Mouse (Mus musculus) limb, embryonic 13.5 days (tissue): ENCODE results near the gene Pde4d. TPM values are rescaled to one million over a fixed set of nuclear protein-coding genes. Genes with fewer than 3 reads are reported as not detected.
A peak's percentile ranks its signal among the peaks of the same experiment; 100 is the strongest.

Experiments used
- ATAC-seq: fragments of 200-750 bp; cut with Nextera tagmentation; 2 replicates; pipeline ENCODE4 v1.8.0; 2017; ENCODE audit warnings: low read depth, moderate number of reproducible peaks, moderate TSS enrichment; ENCODE audit not compliant: low FRiP score
- H3K27ac ChIP-seq: fragments of 300-500 bp; sonication (generic); 2 replicates; pipeline ENCODE4 v1.5.1; 2015; ENCODE audit warnings: inconsistent platforms, mild to moderate bottlenecking, moderate library complexity
- H3K27me3 ChIP-seq: fragments of 300-500 bp; sonication (generic); 2 replicates; pipeline ENCODE4 v1.6.1; 2015; ENCODE audit warnings: mild to moderate bottlenecking, inconsistent platforms
- H3K36me3 ChIP-seq: fragments of 300-500 bp; sonication (generic); 2 replicates; pipeline ENCODE4 v1.6.1; 2015; ENCODE audit warnings: inconsistent platforms, mild to moderate bottlenecking, moderate library complexity
- H3K4me1 ChIP-seq: fragments of 300-500 bp; sonication (generic); 2 replicates; pipeline ENCODE4 v1.6.1; 2015; ENCODE audit warnings: inconsistent platforms
- H3K4me2 ChIP-seq: fragments of 300-500 bp; sonication (generic); replicated peaks from 2 replicates; pipeline ENCODE4 v1.6.1; 2015; ENCODE audit warnings: inconsistent platforms, mild to moderate bottlenecking, moderate library complexity
- H3K4me3 ChIP-seq: fragments of 300-500 bp; sonication (generic); 2 replicates; pipeline ENCODE4 v1.5.1; 2015; ENCODE audit warnings: moderate library complexity, mild to moderate bottlenecking, inconsistent platforms
- H3K9ac ChIP-seq: fragments of 300-500 bp; sonication (generic); 2 replicates; pipeline ENCODE4 v1.6.1; 2015; ENCODE audit warnings: mild to moderate bottlenecking, inconsistent platforms
- H3K9me3 ChIP-seq: fragments of 300-500 bp; sonication (generic); 2 replicates; pipeline ENCODE4 v1.6.1; 2016; ENCODE audit warnings: inconsistent platforms
- WGBS: fragments of 180-500 bp; shearing (Covaris S2); methylation state at CpG from one replicate; pipeline ENCODE4 v1.1.7; 2015; 5-methylcytosine and 5-hydroxymethylcytosine counted together
- polyA plus RNA-seq: library from polyadenylated mRNA; unstranded; fragments of >200 nt; fragmentation: Nextera tagmentation; extraction: Ambion mirVana; gene quantifications from 2 replicates; pipeline ENCODE4 v1.2.1, GENCODE M21; 2015

The Pde4d gene
- polyA plus RNA-seq, 1 experiment from 2014 or later, result 22.3 TPM

DNA sequence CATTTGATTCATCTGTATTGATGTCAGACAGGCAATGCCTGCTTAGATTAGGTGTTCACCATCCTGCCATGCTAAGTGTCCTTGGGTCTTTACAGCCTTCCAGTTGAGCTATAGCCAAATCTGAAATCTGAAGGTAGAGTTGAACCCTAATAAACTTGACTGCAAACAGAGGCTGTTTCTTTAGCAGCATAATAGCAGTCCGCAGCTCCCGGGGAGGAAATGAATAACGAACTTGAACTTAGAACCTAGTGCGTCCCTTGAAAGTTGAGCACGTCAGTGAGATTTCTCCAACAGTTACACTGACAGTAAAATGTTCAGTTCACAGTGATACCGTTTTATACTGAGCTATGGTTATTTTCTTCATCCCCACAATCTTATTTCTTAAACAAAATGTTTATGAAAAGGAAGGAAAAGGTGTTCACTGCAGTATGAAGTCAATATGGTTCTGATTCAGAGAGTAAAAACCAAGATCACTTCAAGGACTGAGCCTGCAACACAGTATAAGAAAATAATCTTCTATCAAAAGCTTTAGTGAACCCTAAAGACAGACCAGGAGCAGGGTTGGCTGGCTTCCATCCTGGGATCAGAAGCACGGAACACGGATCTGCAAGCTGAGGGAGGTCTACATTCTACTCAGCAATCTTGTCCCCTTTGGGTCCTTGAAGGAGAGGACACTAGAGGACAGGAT, 1372.1 kb downstream of the Pde4d start:
- WGBS, result 5% methylated on average over 8 of the region's 8 CpGs
- peak overlapping the region; percentile 53 for H3K9ac ChIP-seq
- peak overlapping the region; percentile 48 for H3K4me3 ChIP-seq
- H3K36me3 ChIP-seq, result no peaks in the 10 kb centered on the region
- peak overlapping the region; percentile 84 for H3K27ac ChIP-seq
- no peaks in the 10 kb centered on the region for H3K9me3 ChIP-seq
- no peaks in the 10 kb centered on the region for H3K27me3 ChIP-seq
- ATAC-seq, result peak; percentile 78
- H3K4me2 ChIP-seq, result peak overlapping the region; percentile 64
- H3K4me1 ChIP-seq, result peaks cover 43% of the 10 kb centered on the region

DNA sequence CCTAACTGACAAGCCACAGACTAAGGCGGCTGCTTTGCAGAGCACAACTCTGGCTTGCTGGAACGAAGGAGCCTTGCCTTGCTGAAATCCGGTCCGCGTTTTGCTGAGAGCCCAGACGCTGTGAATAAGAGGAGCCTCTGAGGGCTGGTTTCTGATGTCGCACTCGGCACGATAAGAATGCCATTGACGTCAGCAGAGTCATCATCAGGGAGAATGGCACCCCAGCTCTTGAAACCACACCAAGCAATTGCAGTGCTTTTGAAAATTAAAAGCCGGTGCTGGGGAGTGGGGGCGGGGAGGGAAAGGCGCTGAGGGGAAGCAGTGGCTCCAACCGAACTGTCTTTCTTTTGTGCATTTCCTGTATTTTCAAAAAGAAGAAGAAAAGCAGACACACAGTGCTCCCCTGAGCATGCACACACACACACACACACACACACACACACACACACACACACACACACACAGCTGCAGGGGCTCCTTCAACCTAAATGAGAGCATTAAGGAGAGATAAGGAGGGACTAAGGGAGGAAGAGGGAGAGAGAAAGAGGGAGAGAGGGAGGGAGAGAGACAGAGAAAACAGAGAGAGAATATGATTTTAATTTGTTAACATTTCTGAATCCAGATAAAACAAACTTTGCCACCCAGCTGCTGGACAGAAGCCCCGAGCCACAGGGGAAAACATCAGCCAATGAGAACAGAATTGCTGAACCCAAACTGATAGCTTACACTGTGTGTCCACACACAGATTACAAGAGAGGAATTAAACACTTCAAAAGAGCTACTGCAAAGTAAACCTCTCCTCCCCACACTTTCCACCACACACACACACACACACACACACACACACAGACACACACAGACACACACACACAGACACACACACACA, 1372.9 kb downstream of the Pde4d start:
- H3K4me3 ChIP-seq, result peak overlapping the region; percentile 48
- peaks cover 43% of the 10 kb centered on the region for H3K4me1 ChIP-seq
- H3K36me3 ChIP-seq, result no peaks in the 10 kb centered on the region
- peak overlapping the region; percentile 64 for H3K4me2 ChIP-seq
- peak; percentile 93 for ATAC-seq
- no peaks in the 10 kb centered on the region for H3K27me3 ChIP-seq
- H3K9ac ChIP-seq, result peak overlapping the region; percentile 53
- H3K9me3 ChIP-seq, result no peaks in the 10 kb centered on the region
- peak overlapping the region; percentile 84 for H3K27ac ChIP-seq
- under 1% methylated on average over 15 of the region's 15 CpGs for WGBS

DNA sequence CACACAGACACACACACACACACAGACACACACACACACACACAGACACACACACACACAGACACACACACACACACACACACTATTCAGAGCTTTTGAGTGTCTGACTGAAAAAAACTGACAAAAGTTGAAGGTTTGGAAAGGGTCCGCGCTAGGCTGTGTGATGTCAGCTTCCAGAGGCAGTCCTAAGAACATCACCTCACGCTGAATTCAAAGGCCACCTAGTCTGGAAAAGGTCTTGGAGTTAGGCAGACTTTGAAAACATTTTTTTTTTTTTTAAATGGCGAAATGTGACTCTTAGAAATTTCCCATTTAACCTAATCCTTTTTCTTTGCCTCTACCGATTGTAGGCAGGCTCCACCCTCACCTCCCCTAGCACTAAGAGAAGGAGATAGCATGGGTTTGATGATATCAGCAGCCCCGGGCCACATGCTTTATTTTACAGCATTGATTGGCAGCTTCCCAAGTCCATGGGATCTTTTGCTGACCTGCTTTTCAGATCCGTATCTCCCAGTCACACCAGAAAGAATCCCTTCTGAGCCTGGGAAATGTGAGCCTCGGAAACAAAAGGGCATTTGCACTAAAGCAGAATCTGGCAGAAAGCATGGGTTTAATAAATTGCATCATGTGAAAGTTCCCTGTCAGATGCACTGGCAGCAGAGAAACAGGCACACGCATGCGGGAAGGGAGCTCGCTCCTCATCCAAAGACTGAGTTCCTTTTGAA, 1373.7 kb downstream of the Pde4d start:
- Histone ChIP-seq H3K4me3 (peak overlapping the region; percentile 10; the same call in 1 of the 2 replicates), H3K36me3 (no peaks in the 10 kb centered on the region), H3K27ac (peak overlapping the region; percentile 84), H3K27me3 (no peaks in the 10 kb centered on the region), H3K4me2 (peak overlapping the region; percentile 64), H3K4me1 (peaks cover 43% of the 10 kb centered on the region), H3K9me3 (no peaks in the 10 kb centered on the region), H3K9ac (no peak overlapping the region)
- WGBS, result 20% methylated on average over 11 of the region's 11 CpGs
- no peak for ATAC-seq

DNA sequence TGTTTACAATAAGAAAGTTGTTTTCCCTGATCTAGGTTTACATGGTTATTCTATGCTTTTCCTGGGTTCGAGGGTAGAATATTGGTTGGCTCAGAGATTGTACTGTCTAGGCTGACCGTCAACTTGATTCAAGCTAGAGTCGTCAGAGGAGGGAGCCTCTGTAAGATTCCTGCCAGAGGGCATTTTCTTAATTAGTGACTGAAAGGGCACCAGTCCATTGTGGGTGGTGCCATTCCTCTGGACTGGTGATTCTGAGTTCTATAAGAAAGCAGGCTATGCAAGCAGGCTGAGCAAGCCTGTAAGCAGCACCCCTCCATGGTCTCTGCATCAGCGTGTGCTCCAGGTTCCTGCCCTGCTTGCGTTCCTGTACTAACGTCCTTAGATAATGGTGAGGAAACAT, 1376.1 kb downstream of the Pde4d start:
- H3K9ac ChIP-seq, result no peak overlapping the region
- H3K27me3 ChIP-seq, result no peaks in the 10 kb centered on the region
- whole genome bisulfite sequencing, result 88% methylated on average over 6 of the region's 6 CpGs
- H3K9me3 ChIP-seq, result no peaks in the 10 kb centered on the region
- H3K4me1 ChIP-seq, result peaks cover 38% of the 10 kb centered on the region
- no peak overlapping the region for H3K4me3 ChIP-seq
- no peak overlapping the region for H3K4me2 ChIP-seq
- H3K36me3 ChIP-seq, result no peaks in the 10 kb centered on the region
- no peak for ATAC-seq
- H3K27ac ChIP-seq, result no peak overlapping the region

DNA sequence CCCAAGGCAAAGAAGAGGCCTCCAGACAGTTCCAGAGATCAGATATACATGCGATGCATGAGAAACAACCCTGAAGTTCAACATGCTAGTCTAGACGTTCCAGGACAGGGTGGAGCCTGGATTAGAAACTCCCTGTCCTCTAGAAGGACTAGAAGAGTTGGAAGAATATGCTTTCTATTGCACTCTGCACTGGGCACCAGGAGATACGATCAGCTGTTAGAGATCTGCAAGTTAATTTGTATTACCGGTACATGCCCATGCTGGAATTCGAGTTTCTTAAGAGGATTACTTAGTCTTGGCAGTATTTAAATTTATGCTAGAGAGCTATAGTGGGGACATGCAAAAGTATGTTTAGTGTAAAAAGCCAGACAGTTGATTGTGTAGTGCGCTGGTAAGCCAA, 1377.6 kb downstream of the Pde4d start:
- no peak for ATAC-seq
- no peak overlapping the region for H3K27ac ChIP-seq
- no peak overlapping the region for H3K4me2 ChIP-seq
- no peaks in the 10 kb centered on the region for H3K9me3 ChIP-seq
- H3K4me3 ChIP-seq, result no peak overlapping the region
- WGBS, result 92% methylated on average over 6 of the region's 6 CpGs
- no peak overlapping the region for H3K9ac ChIP-seq
- no peaks in the 10 kb centered on the region for H3K27me3 ChIP-seq
- peaks cover 24% of the 10 kb centered on the region for H3K4me1 ChIP-seq
- no peaks in the 10 kb centered on the region for H3K36me3 ChIP-seq

DNA sequence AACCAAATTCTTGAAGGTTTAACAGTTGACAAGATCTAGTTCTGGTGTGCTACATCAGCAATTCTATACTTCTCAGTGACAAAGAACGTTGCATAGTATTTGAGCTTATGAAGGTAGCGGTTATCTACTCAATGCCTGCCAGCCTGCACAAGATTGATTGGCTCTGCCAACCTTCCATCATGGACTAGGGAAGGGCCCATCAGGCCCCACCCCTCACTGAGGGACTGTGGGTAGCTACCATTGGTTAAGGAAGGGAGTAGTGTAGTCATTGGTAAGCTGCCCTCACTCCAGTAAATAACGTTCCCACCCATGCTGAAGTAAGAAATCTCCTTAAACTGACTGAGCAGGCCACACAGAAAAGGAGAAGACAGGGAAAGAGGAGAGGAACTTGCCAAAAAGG, 1378.2 kb downstream of the Pde4d start:
- WGBS, result 89% methylated on average over 3 of the region's 3 CpGs
- H3K4me3 ChIP-seq, result no peak overlapping the region
- no peak overlapping the region for H3K9ac ChIP-seq
- peaks cover 20% of the 10 kb centered on the region for H3K4me1 ChIP-seq
- H3K4me2 ChIP-seq, result no peak overlapping the region
- ATAC-seq, result no peak
- no peak overlapping the region for H3K27ac ChIP-seq
- no peaks in the 10 kb centered on the region for H3K27me3 ChIP-seq
- H3K36me3 ChIP-seq, result no peaks in the 10 kb centered on the region
- no peaks in the 10 kb centered on the region for H3K9me3 ChIP-seq

DNA sequence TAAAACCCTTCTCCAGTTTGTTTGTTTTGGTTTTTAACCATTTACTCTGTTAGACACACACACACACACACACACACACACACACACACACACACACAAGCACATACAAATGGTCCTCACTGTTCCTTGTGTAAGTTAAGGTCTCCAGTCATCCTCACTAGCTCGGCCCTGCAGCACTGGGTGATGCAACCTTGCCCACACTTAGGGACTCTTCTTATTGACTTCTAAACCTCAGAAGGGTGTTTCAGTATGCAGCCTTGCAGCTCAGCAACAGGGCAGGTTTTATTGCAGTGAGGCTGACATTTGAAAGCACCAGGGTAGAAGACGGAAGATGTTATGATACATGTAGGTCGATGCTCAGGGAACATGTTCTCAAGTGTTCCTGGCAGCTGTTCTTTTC, 1379.7 kb downstream of the Pde4d start:
- Histone ChIP-seq H3K4me3 (no peak overlapping the region), H3K4me1 (peaks cover 7% of the 10 kb centered on the region), H3K27ac (no peak overlapping the region), H3K9ac (no peak overlapping the region), H3K36me3 (no peaks in the 10 kb centered on the region), H3K4me2 (no peak overlapping the region), H3K27me3 (no peaks in the 10 kb centered on the region), H3K9me3 (no peaks in the 10 kb centered on the region)
- ATAC-seq, result no peak
- WGBS, result 61% methylated on average over 3 of the region's 3 CpGs

DNA sequence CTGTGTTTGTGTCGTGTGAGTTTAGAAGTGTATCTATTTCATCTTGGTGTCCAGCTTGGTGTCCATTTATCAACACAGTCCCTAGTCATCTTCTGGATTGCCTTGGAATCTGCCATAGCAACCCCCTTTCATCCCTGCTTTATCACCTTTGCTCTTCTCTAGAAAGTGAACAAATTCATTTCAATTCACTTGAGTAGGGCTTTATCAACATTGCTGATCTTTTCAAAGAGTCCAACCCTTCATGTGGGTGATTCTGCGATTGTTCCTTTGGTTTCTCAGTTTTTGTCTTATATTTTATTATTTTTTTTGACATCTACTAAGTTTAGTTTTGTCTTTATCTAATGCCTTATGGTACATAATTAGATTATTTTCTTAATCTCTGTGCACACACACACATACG, 1385.2 kb downstream of the Pde4d start:
- Histone ChIP-seq H3K27ac (no peak overlapping the region), H3K36me3 (no peaks in the 10 kb centered on the region), H3K27me3 (no peaks in the 10 kb centered on the region), H3K4me2 (no peak overlapping the region), H3K4me3 (no peak overlapping the region), H3K9ac (no peak overlapping the region), H3K4me1 (peaks cover 5% of the 10 kb centered on the region; the same call in 1 of the 2 replicates), H3K9me3 (no peaks in the 10 kb centered on the region)
- no peak for ATAC-seq
- WGBS, result 93% methylated on average over 3 of the region's 3 CpGs

DNA sequence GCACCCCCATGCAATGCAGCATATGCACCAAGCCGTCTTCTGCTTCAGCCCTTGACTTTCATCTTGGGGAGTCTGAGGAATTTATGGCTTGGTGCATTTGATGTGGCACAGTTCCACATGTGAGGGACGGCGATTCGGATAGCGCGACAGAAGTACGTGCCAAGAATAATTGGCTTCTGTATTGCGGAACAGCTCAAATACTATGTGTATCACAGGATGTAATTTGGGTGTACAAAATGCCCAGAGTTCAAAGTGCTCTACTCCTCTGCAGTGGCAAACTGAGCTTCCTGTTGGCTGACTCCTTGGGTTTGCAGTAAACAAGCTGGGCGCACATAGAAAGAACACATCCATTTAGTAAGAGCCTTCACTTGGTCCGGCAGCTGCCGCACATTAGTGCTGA, 1387.7 kb downstream of the Pde4d start:
- no peak overlapping the region for H3K9ac ChIP-seq
- no peak overlapping the region for H3K4me3 ChIP-seq
- H3K27me3 ChIP-seq, result no peaks in the 10 kb centered on the region
- H3K4me1 ChIP-seq, result peaks cover 5% of the 10 kb centered on the region; the same call in 1 of the 2 replicates
- no peak overlapping the region for H3K27ac ChIP-seq
- no peaks in the 10 kb centered on the region for H3K36me3 ChIP-seq
- WGBS, result 30% methylated on average over 11 of the region's 11 CpGs
- H3K4me2 ChIP-seq, result peak overlapping the region; percentile 34
- H3K9me3 ChIP-seq, result no peaks in the 10 kb centered on the region
- ATAC-seq, result 0 out of 2 replicates have a peak, but pooled peaks have one; percentile 48

DNA sequence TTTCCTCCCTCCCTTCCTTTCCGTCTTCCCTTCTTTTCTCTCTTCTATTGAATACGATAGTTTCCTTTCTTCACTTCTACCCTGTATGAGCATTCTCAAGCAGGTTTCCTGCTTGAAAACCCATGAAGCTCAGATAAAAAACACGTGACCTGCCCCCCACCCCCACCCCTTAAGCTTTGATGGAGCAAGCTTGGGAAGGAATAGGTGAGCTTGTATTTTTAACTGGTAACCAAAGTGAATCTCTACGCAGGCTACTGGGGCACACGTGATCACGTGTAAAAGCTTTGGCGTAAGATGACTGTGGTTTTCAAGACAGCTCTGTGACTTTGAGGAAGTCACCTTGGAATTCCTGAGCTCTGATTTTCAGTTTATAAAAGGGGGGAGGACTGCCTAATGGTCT, 1388.2 kb downstream of the Pde4d start:
- Histone ChIP-seq H3K27ac (no peak overlapping the region), H3K27me3 (no peaks in the 10 kb centered on the region), H3K4me2 (peak overlapping the region; percentile 34), H3K4me1 (peaks cover 5% of the 10 kb centered on the region; the same call in 1 of the 2 replicates), H3K36me3 (no peaks in the 10 kb centered on the region), H3K4me3 (no peak overlapping the region), H3K9me3 (no peaks in the 10 kb centered on the region), H3K9ac (no peak overlapping the region)
- no peak for ATAC-seq
- WGBS, result 76% methylated on average over 7 of the region's 7 CpGs

DNA sequence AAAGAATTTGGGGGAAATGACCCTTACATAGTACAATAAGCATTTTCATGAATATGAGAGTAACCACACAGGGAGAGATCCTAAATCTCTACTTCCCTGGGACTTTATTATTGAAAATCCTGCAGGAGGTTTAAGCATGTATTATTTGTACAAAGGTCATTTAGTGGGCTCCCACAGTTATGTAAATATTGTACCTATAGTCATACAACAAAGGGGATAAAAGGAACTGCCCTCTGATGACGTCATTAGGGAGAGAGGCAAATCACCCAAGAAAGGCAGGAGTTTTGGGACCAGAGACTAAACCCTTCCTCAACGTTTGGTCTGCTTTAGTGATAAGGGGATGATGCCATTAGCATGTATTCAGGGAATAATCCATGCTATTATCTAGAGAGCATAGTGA, 1390.5 kb downstream of the Pde4d start:
- Histone ChIP-seq H3K4me2 (no peak overlapping the region), H3K36me3 (no peaks in the 10 kb centered on the region), H3K9me3 (no peaks in the 10 kb centered on the region), H3K27ac (no peak overlapping the region), H3K27me3 (no peaks in the 10 kb centered on the region), H3K9ac (no peak overlapping the region), H3K4me1 (peaks cover 5% of the 10 kb centered on the region; the same call in 1 of the 2 replicates), H3K4me3 (no peak overlapping the region)
- WGBS, result 42% methylated on average over 2 of the region's 2 CpGs
- ATAC-seq, result no peak
